Mouse (Mus musculus) ES-E14 (cell line): ENCODE measurements around the gene Cnot3. TPM values are rescaled to one million over a fixed set of nuclear protein-coding genes. Genes with fewer than 3 reads are reported as not detected.
"Not testable (repeated sequence)": the region's sequence is repeated elsewhere in the genome, so short reads cannot be mapped to it uniquely, and the experiment has no call there.

ENCODE experiments used
- DNase-seq: peaks from one replicate; pipeline ENCODE4 v3.0.0-alpha.2; 2013; ENCODE audit warnings: low read depth, low spot score
- H3K27ac ChIP-seq: 2 replicates; pipeline ENCODE4 v1.5.1; 2012; ENCODE audit warnings: low read depth, mild to moderate bottlenecking, low read length, moderate library complexity, mixed read lengths; ENCODE audit not compliant: poor library complexity, insufficient read depth, severe bottlenecking
- H3K36me3 ChIP-seq: 2 replicates; pipeline ENCODE4 v1.6.1; 2012; ENCODE audit warnings: mild to moderate bottlenecking, low read length, moderate library complexity, mixed read lengths; ENCODE audit not compliant: control insufficient read depth, poor library complexity, insufficient read depth, severe bottlenecking
- H3K4me1 ChIP-seq, 2 experiments: fragments of 150-350 bp in 1 of 2; sonication (generic) in 1 of 2; 2 replicates each; pipeline ENCODE4 v1.6.1; 2012; ENCODE audit warnings: low read length in 2 of 2, mild to moderate bottlenecking in 1 of 2, mixed read lengths in 1 of 2; ENCODE audit not compliant: control insufficient read depth in 2 of 2, insufficient read depth in 2 of 2, poor library complexity in 1 of 2
- H3K4me3 ChIP-seq, 2 experiments: fragments of 150-350 bp in 1 of 2; sonication (generic) in 1 of 2; 2 replicates each; pipeline ENCODE4 v1.5.1; 2012; ENCODE audit warnings: low read length in 2 of 2, low read depth in 1 of 2, mild to moderate bottlenecking in 1 of 2, mixed read lengths in 1 of 2; ENCODE audit not compliant: insufficient read depth in 1 of 2, poor library complexity in 1 of 2, severe bottlenecking in 1 of 2
- H3K9ac ChIP-seq: 2 replicates; pipeline ENCODE4 v1.6.1; 2012; ENCODE audit warnings: low read depth, mild to moderate bottlenecking, low read length, mixed read lengths; ENCODE audit not compliant: poor library complexity, insufficient read depth, severe bottlenecking
- H3K9me3 ChIP-seq: fragments of 150-350 bp; sonication (generic); 2 replicates; pipeline ENCODE4 v1.6.1; 2012; ENCODE audit warnings: low read depth, mild to moderate bottlenecking, low read length; ENCODE audit not compliant: control insufficient read depth, insufficient read depth
- CHD2 ChIP-seq: IDR thresholded peaks from 2 replicates; pipeline ENCODE4 v1.6.1; 2014; ENCODE audit warnings: mild to moderate bottlenecking, low read depth, low read length, inconsistent platforms
- HCFC1 ChIP-seq: IDR thresholded peaks from 2 replicates; pipeline ENCODE4 v1.6.1; 2012; ENCODE audit warnings: low read length, inconsistent platforms, borderline replicate concordance; ENCODE audit not compliant: insufficient read depth
- MAFK ChIP-seq: IDR thresholded peaks from 2 replicates; pipeline ENCODE4 v1.6.1; 2014; ENCODE audit warnings: mild to moderate bottlenecking, low read depth, low read length, inconsistent platforms; ENCODE audit not compliant: insufficient read depth
- ZC3H11A ChIP-seq: IDR thresholded peaks from 2 replicates; pipeline ENCODE4 v1.6.1; 2012; ENCODE audit warnings: low read depth, mild to moderate bottlenecking, inconsistent platforms, low read length, borderline replicate concordance
- ZNF384 ChIP-seq: IDR thresholded peaks from 2 replicates; pipeline ENCODE4 v1.6.1; 2012; ENCODE audit warnings: low read depth, low read length, inconsistent platforms
- in situ Hi-C, 2 experiments: fragments of 600-800 bp; cut with MboI; formaldehyde crosslinking; loops; one replicate each; pipeline ENCODE4 v1.15.1; 2025; ENCODE audit warnings: low sequenced_read_pairs in 2 of 2, inconsistent platforms in 1 of 2; ENCODE audit not compliant: unreplicated experiment in 2 of 2
- total RNA-seq: library from RNA; depleted of rRNA; stranded (reverse); fragments of 300-350 nt; gene quantifications from 2 replicates; pipeline ENCODE4 v1.2.3, GENCODE M21; 2012; rRNA removed

Gene Cnot3
- total RNA-seq, result 47.3 and 54.4 TPM in 2 replicates

GRCm38 (mm10) chr7:3644672-3645487 lies at the start of gene Cnot3:
Gene Cnot3, plus strand, starts transcription at chr7:3645268.
- Histone ChIP-seq H3K4me3 (peak within 1 kb of the TSS; percentile 90 to 93), H3K36me3 (peaks cover 27% of the 10 kb centered on the region), H3K4me1 (peaks cover 2 to 14% of the 10 kb centered on the region in 2 experiments; a peak in 2 of 4 replicates), H3K27ac (peak within 1 kb of the TSS; percentile 92), H3K9ac (peak within 1 kb of the TSS; percentile 98), H3K9me3 (no peaks in the 10 kb centered on the region)
- in situ Hi-C loops, result no loop called here
- peak; percentile 99 for DNase-seq
- TF ChIP-seq HCFC1, result peak; percentile 55; the same call in 1 of the 2 replicates
- TF ChIP-seq MAFK, result no peak
- peak; percentile 96 for TF ChIP-seq CHD2

- not testable (repeated sequence) for DNase-seq
These were observed 47.3 kb upstream of the Cnot3 start for GRCm38 (mm10) chr7:3597755-3598154.

GRCm38 (mm10) chr7:3601119-3601518 lies 43.9 kb upstream of the Cnot3 start:
- H3K9ac ChIP-seq, result no peak overlapping the region
- H3K36me3 ChIP-seq, result no peaks in the 10 kb centered on the region
- TF ChIP-seq MAFK (no peak), ZC3H11A (peak; percentile 79; the same call in 1 of the 2 replicates), CHD2 (no peak), HCFC1 (no peak), ZNF384 (no peak)
- no peaks in the 10 kb centered on the region for H3K9me3 ChIP-seq
- in situ Hi-C loops, result no loop called here
- H3K4me3 ChIP-seq, result no peak overlapping the region
- H3K27ac ChIP-seq, result no peak overlapping the region
- peak; percentile 79 for DNase-seq
- H3K4me1 ChIP-seq, result peaks cover 0 to 2% of the 10 kb centered on the region in 2 experiments; a peak in 1 of 4 replicates

More at GRCm38 (mm10) chr7:3597755-3598154, 47.3 kb upstream of the Cnot3 start:
- H3K27ac ChIP-seq, H3K4me1 ChIP-seq, H3K9ac ChIP-seq, H3K36me3 ChIP-seq, in situ Hi-C loops, H3K9me3 ChIP-seq, H3K4me3 ChIP-seq: not testable (repeated sequence)

- in situ Hi-C loops, result no loop called here
- peaks cover 0 to 11% of the 10 kb centered on the region in 2 experiments; a peak in 1 of 4 replicates for H3K4me1 ChIP-seq
- H3K9ac ChIP-seq, result no peak overlapping the region; the same call in 1 of the 2 replicates
- TF ChIP-seq ZC3H11A, result peak; percentile 58; the same call in 1 of the 2 replicates
- no peak; the same call in 1 of the 2 replicates for TF ChIP-seq HCFC1
- H3K27ac ChIP-seq, result no peak overlapping the region
- H3K36me3 ChIP-seq, result no peaks in the 10 kb centered on the region
- H3K4me3 ChIP-seq, result no peak overlapping the region
- no peaks in the 10 kb centered on the region for H3K9me3 ChIP-seq
- DNase-seq, result peak; percentile 79
These were observed 38.3 kb upstream of the Cnot3 start for GRCm38 (mm10) chr7:3606798-3607197.

GRCm38 (mm10) chr7:3607391-3607790 lies 37.7 kb upstream of the Cnot3 start:
- Histone ChIP-seq H3K27ac (no peak overlapping the region), H3K9me3 (no peaks in the 10 kb centered on the region), H3K9ac (no peak overlapping the region; the same call in 1 of the 2 replicates), H3K4me1 (peaks cover 0 to 11% of the 10 kb centered on the region in 2 experiments; a peak in 1 of 4 replicates), H3K36me3 (no peaks in the 10 kb centered on the region), H3K4me3 (no peak overlapping the region)
- in situ Hi-C loops, result no loop called here
- DNase-seq, result no peak
- no peak for TF ChIP-seq ZNF384
- TF ChIP-seq ZC3H11A, result no peak
